Mouse (Mus musculus): ENCODE data around the gene Ift172. TPM values are rescaled to one million over a fixed set of nuclear protein-coding genes. Genes with fewer than 3 reads are reported as not detected.
A peak's percentile ranks its signal among the peaks of the same experiment; 100 is the strongest.
"Not testable (repeated sequence)": the region's sequence is repeated elsewhere in the genome, so short reads cannot be mapped to it uniquely, and the experiment has no call there.

Gene Ift172
- total RNA-seq, 2 experiments from 2014 or later = 69.1 to 93.8 TPM

GRCm38 (mm10) chr5:31255971-31256370, 34.9 kb downstream of the Ift172 start:
- DNase-seq = no peak

DNA sequence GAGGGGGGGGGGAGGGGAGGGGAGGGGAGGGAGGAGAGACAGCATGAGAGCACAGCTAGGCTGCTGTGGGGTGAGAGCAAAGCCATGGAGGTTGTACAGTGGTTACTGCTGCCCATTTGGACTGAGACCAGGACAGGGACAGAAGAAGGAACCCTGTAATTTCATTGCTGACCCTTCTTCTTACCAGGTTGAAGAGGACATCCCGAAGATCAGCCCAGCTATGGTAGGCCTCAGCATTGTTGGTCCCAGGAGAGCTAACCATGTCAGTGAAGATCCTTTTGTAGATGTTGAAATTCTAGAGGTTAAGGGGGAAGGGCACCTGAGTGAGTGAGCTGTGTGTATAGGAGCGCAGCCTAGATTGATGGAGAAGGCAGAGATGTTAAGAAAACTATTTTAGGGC, 35.5 kb downstream of the Ift172 start:
- no peak for DNase-seq

- DNase-seq = no peak
These were observed 36.0 kb downstream of the Ift172 start for GRCm38 (mm10) chr5:31254901-31255300.

DNA sequence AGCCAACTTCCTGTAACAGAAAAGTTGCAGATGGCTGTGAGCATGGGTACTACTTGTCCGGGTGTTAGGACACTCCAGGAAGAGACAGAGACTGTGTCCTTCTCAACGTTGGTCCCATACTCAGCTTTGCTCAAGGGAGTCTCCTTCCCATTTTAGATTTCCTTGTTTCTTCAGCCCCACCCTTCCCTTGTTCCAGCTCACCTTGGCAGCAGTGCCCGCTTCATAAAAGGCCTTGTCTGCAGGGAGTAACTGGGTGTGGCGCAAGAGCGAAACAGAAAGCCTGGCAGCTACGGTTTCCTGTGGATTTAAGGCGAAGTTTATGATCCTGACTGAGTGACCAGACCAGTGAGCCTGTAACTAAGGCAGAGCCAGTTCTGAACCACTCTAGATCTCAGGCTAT, 36.5 kb downstream of the Ift172 start:
- DNase-seq = no peak

DNA sequence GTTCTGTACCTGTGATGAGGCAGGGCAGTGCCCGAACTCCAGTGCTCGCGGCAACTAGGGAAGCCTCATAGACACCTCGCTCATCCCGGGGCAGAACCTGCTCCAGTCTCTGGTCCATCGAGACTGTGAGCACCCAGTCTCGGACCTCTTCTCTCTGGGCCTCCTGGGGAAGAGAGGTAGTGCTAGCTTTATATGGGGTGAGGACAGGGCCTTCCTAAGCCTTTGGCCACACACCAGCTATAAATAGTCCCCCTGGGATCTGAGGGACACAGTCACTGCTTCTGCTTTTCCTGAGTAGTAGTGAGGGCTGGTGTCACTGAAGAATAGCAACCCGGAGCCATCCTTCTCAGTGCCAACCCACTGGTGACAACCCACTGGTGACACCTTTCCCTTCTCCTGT, 37.1 kb downstream of the Ift172 start:
- no peak for DNase-seq

- no peak for DNase-seq
These were observed 37.9 kb downstream of the Ift172 start for GRCm38 (mm10) chr5:31252795-31253545.

DNA sequence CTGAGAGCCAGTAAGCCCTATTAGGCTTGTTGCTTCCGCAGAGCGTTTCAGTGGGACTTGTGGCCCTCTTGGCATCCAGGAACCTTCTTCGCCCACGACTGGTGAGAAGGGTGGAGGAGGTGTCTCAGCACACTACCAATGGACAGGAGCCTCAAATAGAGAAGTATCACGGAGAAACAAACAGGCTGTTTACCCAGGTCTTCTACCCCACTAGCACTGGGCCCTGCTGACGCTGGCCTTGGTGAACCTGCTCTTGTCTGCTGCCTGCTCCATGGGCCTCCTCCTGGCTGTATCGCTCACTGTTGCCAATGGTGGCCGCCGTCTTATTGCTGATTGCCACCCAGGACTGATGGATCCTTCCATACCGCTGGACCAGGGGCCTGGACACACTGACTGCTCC, 38.8 kb downstream of the Ift172 start:
- no peak for DNase-seq

GRCm38 (mm10) chr5:31251541-31252101, 39.3 kb downstream of the Ift172 start, which contains the start of gene Krtcap3:
Gene Krtcap3 (plus strand): TSS chr5:31251691.
- DNase-seq = no peak

GRCm38 (mm10) chr5:31250716-31251115, 40.2 kb downstream of the Ift172 start:
- DNase-seq = no peak

DNA sequence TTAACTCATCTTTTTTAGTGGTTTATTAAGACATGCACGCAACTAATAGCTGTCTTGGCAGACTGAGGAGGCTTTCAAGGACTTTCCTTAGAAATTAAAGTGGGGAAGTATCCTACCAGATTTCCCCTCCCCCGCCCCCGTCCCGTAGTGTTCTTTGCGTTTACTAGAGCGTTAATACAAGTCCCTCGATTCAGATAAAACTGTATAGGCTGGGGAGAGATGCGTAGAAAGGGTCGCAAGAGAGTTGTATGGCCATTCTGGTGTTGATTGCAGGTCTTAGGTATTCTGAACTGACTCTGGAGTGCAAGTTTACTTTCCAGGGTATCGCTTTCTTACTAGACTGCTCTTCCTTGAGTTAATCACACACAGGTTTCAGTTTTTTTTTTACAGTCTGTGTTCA, 48.7 kb downstream of the Ift172 start:
- no peak for DNase-seq

DNA sequence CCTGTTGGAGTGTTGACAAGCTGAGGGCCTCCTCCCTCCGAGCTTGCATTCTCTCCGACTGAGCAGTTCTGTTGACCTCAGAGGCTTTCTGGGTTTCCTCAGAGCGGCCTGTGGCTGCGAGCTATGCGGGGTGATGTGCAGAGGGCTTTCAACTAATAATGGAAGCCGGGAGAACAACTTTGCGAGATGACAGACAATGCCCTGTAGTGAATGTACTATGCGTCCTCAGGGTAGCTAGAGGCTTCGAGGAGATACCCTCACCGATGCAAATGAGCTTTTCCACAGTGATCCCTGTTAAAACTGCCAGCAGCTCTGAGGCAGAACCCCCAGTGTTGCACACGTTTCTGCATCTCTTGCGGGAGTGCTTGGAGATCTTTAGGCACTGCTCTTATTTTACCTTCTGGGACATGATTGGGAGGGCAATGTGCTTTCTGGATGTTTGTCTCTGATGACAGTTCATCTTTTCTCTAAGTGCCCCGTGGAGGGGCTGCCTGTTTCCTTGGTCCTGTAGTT, 49.3 kb downstream of the Ift172 start:
- no peak for DNase-seq

- peak; percentile 94 to 95 for DNase-seq
These were observed 50.0 kb downstream of the Ift172 start, which contains the start of the genes Nrbp1 and Gm9970 for GRCm38 (mm10) chr5:31240637-31241521. Gene Nrbp1 (plus strand): TSS chr5:31240864. Gene Gm9970 (minus strand): TSS chr5:31241232.

GRCm38 (mm10) chr5:31226641-31227040, 64.3 kb downstream of the Ift172 start:
- no peak for DNase-seq

DNA sequence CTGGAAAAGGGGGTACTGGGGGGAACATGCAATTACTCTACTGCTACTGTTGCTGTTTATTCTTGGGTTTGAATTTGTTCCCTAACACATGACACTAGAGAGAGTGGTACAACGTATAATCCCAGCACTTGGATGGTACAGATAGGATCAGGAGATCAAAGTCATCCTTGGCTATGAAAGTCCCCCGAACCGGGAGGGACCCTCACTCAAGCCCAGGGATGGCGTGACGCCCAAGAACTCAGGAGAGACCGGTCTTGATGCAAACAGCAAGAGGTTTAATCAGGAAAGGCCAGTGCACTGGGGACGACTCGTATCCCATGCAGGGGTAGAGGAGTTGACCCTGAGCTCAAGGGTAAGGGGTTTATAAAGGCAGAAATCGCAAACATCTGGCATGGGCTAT, 68.2 kb downstream of the Ift172 start:
- no peak for DNase-seq

GRCm38 (mm10) chr5:31221304-31221945, 69.5 kb downstream of the Ift172 start:
- DNase-seq = no peak

GRCm38 (mm10) chr5:31220448-31221303, 70.2 kb downstream of the Ift172 start, which contains the start of gene Ppm1g:
Gene Ppm1g (minus strand): TSS chr5:31220687.
- DNase-seq = peak; percentile 95 to 97

DNA sequence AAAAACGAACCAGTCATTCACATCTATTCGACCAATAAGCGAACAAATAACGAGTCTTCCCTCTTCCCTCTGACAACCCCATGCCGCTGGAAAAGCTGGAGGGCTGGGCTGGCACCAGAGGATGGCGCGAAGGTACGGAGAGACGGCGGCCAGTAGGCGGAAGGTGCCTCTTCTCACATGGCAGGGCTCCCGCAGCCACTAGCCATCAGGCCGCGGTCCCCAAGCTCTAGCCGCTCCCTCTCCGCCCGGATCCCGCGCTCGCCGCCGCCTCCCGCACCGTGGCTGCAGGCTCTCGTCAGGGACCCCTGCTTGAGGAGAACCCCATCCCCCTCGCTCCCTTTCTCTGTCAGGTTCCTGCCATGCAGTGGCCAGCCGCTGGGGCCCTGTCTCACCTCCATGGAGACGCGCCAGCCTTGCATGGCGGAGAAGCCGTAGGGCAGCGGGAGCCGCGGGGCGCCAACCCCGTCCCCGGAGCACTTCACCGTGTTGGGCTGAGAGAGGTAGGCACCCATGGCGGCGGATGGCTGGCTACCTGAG, 70.9 kb downstream of the Ift172 start:
- peak in 1 of 2 experiments; percentile 55 for DNase-seq

- no peak for DNase-seq
These were observed 71.4 kb downstream of the Ift172 start for GRCm38 (mm10) chr5:31219474-31219873.

GRCm38 (mm10) chr5:31219070-31219469, 71.8 kb downstream of the Ift172 start:
- no peak for DNase-seq

GRCm38 (mm10) chr5:31218294-31218693, 72.6 kb downstream of the Ift172 start:
- no peak for DNase-seq

- DNase-seq = not testable (repeated sequence)
These were observed 74.4 kb downstream of the Ift172 start for GRCm38 (mm10) chr5:31216554-31216953.
